Mouse (Mus musculus) CH12.LX (cell line): ENCODE measurements around the gene Ppp2r5d. TPM values are rescaled to one million over a fixed set of nuclear protein-coding genes. Genes with fewer than 3 reads are reported as not detected.

Experiments
- DNase-seq: peaks from one replicate; pipeline ENCODE4 v3.0.0-alpha.2; 2013; ENCODE audit errors: extremely low read depth
- H3K27ac ChIP-seq: 2 replicates; pipeline ENCODE4 v1.5.1; 2012; ENCODE audit warnings: low read depth, mild to moderate bottlenecking, control low read depth, moderate library complexity; ENCODE audit not compliant: insufficient read depth
- H3K27me3 ChIP-seq: replicated peaks from 2 replicates; pipeline ENCODE3; 2012; ENCODE audit warnings: inconsistent platforms
- H3K36me3 ChIP-seq, 2 experiments: replicated peaks in 1 of 2; 2 replicates each; pipeline versions ENCODE3 to v1.6.1; 2012; ENCODE audit warnings: inconsistent platforms in 1 of 2, low read length in 1 of 2, mild to moderate bottlenecking in 1 of 2, mixed read lengths in 1 of 2, moderate library complexity in 1 of 2; ENCODE audit not compliant: control insufficient read depth in 1 of 2, insufficient read depth in 1 of 2
- H3K4me1 ChIP-seq, 2 experiments: 2 replicates each; pipeline ENCODE4 v1.6.1; 2012; ENCODE audit warnings: inconsistent platforms in 1 of 2, moderate library complexity in 1 of 2; ENCODE audit not compliant: insufficient read depth in 2 of 2, control insufficient read depth in 1 of 2
- H3K4me2 ChIP-seq: 2 replicates; pipeline ENCODE4 v1.6.1; 2012; ENCODE audit warnings: low read depth, mild to moderate bottlenecking, control low read depth; ENCODE audit not compliant: poor library complexity, insufficient read depth, severe bottlenecking
- H3K4me3 ChIP-seq, 3 experiments: fragments of 150-350 bp in 1 of 3; sonication (generic) in 1 of 3; replicated peaks in 1 of 3; 2 replicates each; pipeline versions ENCODE3 to v1.5.1; 2011 to 2012; ENCODE audit warnings: low read depth in 2 of 3, low read length in 2 of 3, mild to moderate bottlenecking in 2 of 3, moderate library complexity in 2 of 3, control low read depth in 1 of 3, improper control_type of control experiment in 1 of 3, inconsistent platforms in 1 of 3, mixed read lengths in 1 of 3; ENCODE audit not compliant: poor library complexity in 1 of 3
- H3K79me2 ChIP-seq: replicated peaks from 2 replicates; pipeline ENCODE4 v1.6.1; 2012; ENCODE audit warnings: mild to moderate bottlenecking, moderate library complexity; ENCODE audit not compliant: control insufficient read depth, poor library complexity, insufficient read depth, severe bottlenecking; ENCODE audit errors: extremely low read depth
- H3K9ac ChIP-seq: 2 replicates; pipeline ENCODE4 v1.6.1; 2012; ENCODE audit warnings: low read depth, mild to moderate bottlenecking, control low read depth, moderate library complexity; ENCODE audit not compliant: insufficient read depth
- H3K9me3 ChIP-seq: replicated peaks from 2 replicates; pipeline ENCODE3; 2012; ENCODE audit warnings: low read length, inconsistent platforms, mixed read lengths
- BHLHE40 ChIP-seq: IDR thresholded peaks from 2 replicates; pipeline ENCODE4 v1.6.1; 2011; ENCODE audit warnings: mild to moderate bottlenecking, low read depth, low read length, improper control_type of control experiment
- CHD1 ChIP-seq: IDR thresholded peaks from 2 replicates; pipeline ENCODE4 v1.6.1; 2012; ENCODE audit warnings: low read depth, low read length, improper control_type of control experiment, inconsistent platforms
- CHD2 ChIP-seq: IDR thresholded peaks from 2 replicates; pipeline ENCODE4 v1.6.1; 2011; ENCODE audit warnings: low read length, improper control_type of control experiment
- CTCF ChIP-seq, 2 experiments: IDR thresholded peaks in 1 of 2; conservative IDR thresholded peaks in 1 of 2; 2 replicates each; pipeline ENCODE4 v1.5.1; 2011 to 2012; ENCODE audit warnings: low read depth in 2 of 2, low read length in 2 of 2, improper control_type of control experiment in 1 of 2, inconsistent platforms in 1 of 2, mild to moderate bottlenecking in 1 of 2, moderate library complexity in 1 of 2
- EP300 ChIP-seq: IDR thresholded peaks from 2 replicates; pipeline ENCODE4 v1.6.1; 2011; ENCODE audit warnings: low read length, improper control_type of control experiment
- ETS1 ChIP-seq: conservative IDR thresholded peaks from 2 replicates; pipeline ENCODE4 v1.6.1; 2012; ENCODE audit warnings: low read depth, mild to moderate bottlenecking, inconsistent platforms, low read length, improper control_type of control experiment, moderate library complexity
- GABPA ChIP-seq: IDR thresholded peaks from 2 replicates; pipeline ENCODE4 v1.6.1; 2012; ENCODE audit warnings: low read depth, low read length, improper control_type of control experiment, inconsistent platforms; ENCODE audit not compliant: insufficient replicate concordance
- HCFC1 ChIP-seq: IDR thresholded peaks from 2 replicates; pipeline ENCODE4 v1.6.1; 2012; ENCODE audit warnings: low read depth, mild to moderate bottlenecking, inconsistent platforms, low read length, improper control_type of control experiment
- IRF4 ChIP-seq: IDR thresholded peaks from 2 replicates; pipeline ENCODE4 v1.6.1; 2014; ENCODE audit warnings: low read depth, mild to moderate bottlenecking, inconsistent platforms, low read length, improper control_type of control experiment
- JUN ChIP-seq: IDR thresholded peaks from 2 replicates; pipeline ENCODE4 v1.6.1; 2011; ENCODE audit warnings: low read depth, mild to moderate bottlenecking, low read length, improper control_type of control experiment, moderate library complexity; ENCODE audit not compliant: insufficient read depth
- JUND ChIP-seq: conservative IDR thresholded peaks from 2 replicates; pipeline ENCODE4 v1.6.1; 2011; ENCODE audit warnings: low read depth, low read length, improper control_type of control experiment
- KAT2A ChIP-seq: IDR thresholded peaks from 2 replicates; pipeline ENCODE4 v1.6.1; 2012; ENCODE audit warnings: low read length, improper control_type of control experiment, inconsistent platforms; ENCODE audit not compliant: insufficient replicate concordance
- MAFK ChIP-seq: IDR thresholded peaks from 2 replicates; pipeline ENCODE4 v1.6.1; 2011; ENCODE audit warnings: low read length, improper control_type of control experiment; ENCODE audit not compliant: insufficient replicate concordance
- MAX ChIP-seq: IDR thresholded peaks from 2 replicates; pipeline ENCODE4 v1.6.1; 2011; ENCODE audit warnings: low read length, improper control_type of control experiment
- MAZ ChIP-seq: IDR thresholded peaks from 2 replicates; pipeline ENCODE4 v1.6.1; 2012; ENCODE audit warnings: low read depth, mild to moderate bottlenecking, inconsistent platforms, low read length, improper control_type of control experiment, moderate library complexity
- MYC ChIP-seq: IDR thresholded peaks from 2 replicates; pipeline ENCODE4 v1.6.1; 2011; ENCODE audit warnings: low read depth, mild to moderate bottlenecking, improper control_type of control experiment, low read length
- NELFE ChIP-seq: IDR thresholded peaks from 2 replicates; pipeline ENCODE4 v1.6.1; 2011; ENCODE audit warnings: low read depth, low read length, improper control_type of control experiment
- POLR2AphosphoS2 ChIP-seq: IDR thresholded peaks from 2 replicates; pipeline ENCODE4 v1.6.1; 2011; ENCODE audit warnings: low read depth, low read length, improper control_type of control experiment
- RCOR1 ChIP-seq: conservative IDR thresholded peaks from 2 replicates; pipeline ENCODE4 v1.6.1; 2012; ENCODE audit warnings: low read depth, mild to moderate bottlenecking, inconsistent platforms, low read length, improper control_type of control experiment
- SIN3A ChIP-seq: IDR thresholded peaks from 2 replicates; pipeline ENCODE4 v1.6.1; 2012; ENCODE audit warnings: low read length, improper control_type of control experiment, inconsistent platforms
- SMC3 ChIP-seq: IDR thresholded peaks from 2 replicates; pipeline ENCODE4 v1.6.1; 2011; ENCODE audit warnings: low read depth, low read length, improper control_type of control experiment
- TBP ChIP-seq: conservative IDR thresholded peaks from 2 replicates; pipeline ENCODE4 v1.6.1; 2011; ENCODE audit warnings: low read depth, low read length, improper control_type of control experiment
- TCF12 ChIP-seq: IDR thresholded peaks from 2 replicates; pipeline ENCODE4 v1.6.1; 2014; ENCODE audit warnings: low read depth, mild to moderate bottlenecking, inconsistent platforms, low read length, improper control_type of control experiment
- ZKSCAN1 ChIP-seq: IDR thresholded peaks from 2 replicates; pipeline ENCODE4 v1.6.1; 2012; ENCODE audit warnings: low read depth, inconsistent platforms, low read length, improper control_type of control experiment, borderline replicate concordance
- ZMIZ1 ChIP-seq: IDR thresholded peaks from 2 replicates; pipeline ENCODE4 v1.6.1; 2012; ENCODE audit warnings: low read depth, mild to moderate bottlenecking, inconsistent platforms, low read length, improper control_type of control experiment
- ZNF384 ChIP-seq: IDR thresholded peaks from 2 replicates; pipeline ENCODE4 v1.6.1; 2012; ENCODE audit warnings: low read depth, low read length, improper control_type of control experiment, inconsistent platforms
- dilution Hi-C: fragments of 300-500 bp; cut with MboI; formaldehyde crosslinking; loops from 2 replicates; pipeline ENCODE4 v1.14.3; 2020; ENCODE audit warnings: low sequenced_read_pairs; ENCODE audit not compliant: extremely low pct_unique_long_range_greater_than_20kb, extremely low pct_ligation_motif_present
- in situ Hi-C: fragments of 300-500 bp; cut with MboI; formaldehyde crosslinking; loops from 3 replicates; pipeline ENCODE4 v1.14.3; 2019; ENCODE audit warnings: low sequenced_read_pairs, low pct_ligation_motif_present, low pct_unique_long_range_greater_than_20kb, mixed read lengths
- polyA plus RNA-seq: library from polyadenylated mRNA; unstranded; fragments of >175 nt; gene quantifications from 2 replicates; pipeline ENCODE4 v1.2.1, GENCODE M21; 2012; ENCODE audit warnings: low read depth; ENCODE audit not compliant: insufficient read length
- total RNA-seq, 2 experiments: library from RNA; depleted of rRNA; stranded (reverse); fragments of 300-350 nt in 1 of 2; fragments of >200 nt in 1 of 2; gene quantifications; 2 replicates each; pipeline ENCODE4 v1.2.3; 2012 to 2014

Gene Ppp2r5d
- total and polyA plus RNA-seq, 3 experiments = 56.2 to 75.4 (median 57.7) TPM

- DNase-seq = no peak
- peaks cover 39 to 47% of the 10 kb centered on the region in 2 experiments for H3K36me3 ChIP-seq
- peak overlapping the region; percentile 7; the same call in 1 of the 2 replicates for H3K27ac ChIP-seq
- H3K27me3 ChIP-seq = no peaks in the 10 kb centered on the region
- no peaks in the 10 kb centered on the region for H3K9me3 ChIP-seq
- in situ Hi-C loops = no loop called here
- H3K79me2 ChIP-seq = peaks cover 39% of the 10 kb centered on the region
- H3K4me1 ChIP-seq = peaks cover 19 to 67% of the 10 kb centered on the region in 2 experiments
- dilution Hi-C loops = no loop called here
- no peak overlapping the region for H3K4me3 ChIP-seq
- no peak overlapping the region for H3K9ac ChIP-seq
- TF ChIP-seq RCOR1 (no peak), GABPA (no peak), ZMIZ1 (no peak), POLR2AphosphoS2 (no peak), NELFE (no peak), SMC3 (no peak), HCFC1 (no peak), ZKSCAN1 (no peak), ETS1 (no peak)
- H3K4me2 ChIP-seq = no peak overlapping the region
These were observed 42.9 kb upstream of the Ppp2r5d start for GRCm38 (mm10) chr17:46747806-46748205.

GRCm38 (mm10) chr17:46747234-46747633 lies 42.3 kb upstream of the Ppp2r5d start:
- TF ChIP-seq CHD2 = no peak
- no peak for TF ChIP-seq TCF12
- TF ChIP-seq BHLHE40 = no peak
- TF ChIP-seq GABPA = no peak
- no peak for TF ChIP-seq MAFK
- dilution Hi-C loops = no loop called here
- H3K4me3 ChIP-seq = no peak overlapping the region

GRCm38 (mm10) chr17:46745506-46745905 lies 40.6 kb upstream of the Ppp2r5d start:
- Histone ChIP-seq H3K27me3 (no peaks in the 10 kb centered on the region), H3K27ac (peak overlapping the region; percentile 80), H3K4me3 (no peak overlapping the region), H3K9me3 (no peaks in the 10 kb centered on the region), H3K36me3 (peaks cover 54 to 66% of the 10 kb centered on the region in 2 experiments), H3K9ac (no peak overlapping the region), H3K79me2 (peaks cover 38% of the 10 kb centered on the region), H3K4me2 (no peak overlapping the region), H3K4me1 (peaks cover 19 to 69% of the 10 kb centered on the region in 2 experiments)
- in situ Hi-C loops (no loop called here), dilution Hi-C loops (no loop called here)
- peak; percentile 78 for DNase-seq
- TF ChIP-seq RCOR1 (no peak), JUN (no peak), MAZ (no peak), MAX (no peak), ZKSCAN1 (no peak), SMC3 (no peak), POLR2AphosphoS2 (no peak), CTCF (conservative IDR thresholded peaks at IDR 0.05 in 1 of 2, IDR thresholded peaks at IDR 0.05 in 1 of 2; ENCODE audit: low read depth in 2 of 2, low read length in 2 of 2) (no peak), CHD2 (no peak), KAT2A (no peak), MYC (no peak), SIN3A (no peak), IRF4 (peak; percentile 19; the same call in 1 of the 2 replicates), EP300 (peak; percentile 51), HCFC1 (no peak), CHD1 (no peak; the same call in 1 of the 2 replicates), MAFK (no peak), TBP (no peak), JUND (no peak), ZNF384 (no peak)

More at GRCm38 (mm10) chr17:46747234-46747633, 42.3 kb upstream of the Ppp2r5d start:
- no peak for DNase-seq
- Histone ChIP-seq H3K27ac (peak overlapping the region; percentile 10; the same call in 1 of the 2 replicates), H3K36me3 (peaks cover 42 to 53% of the 10 kb centered on the region in 2 experiments), H3K9ac (no peak overlapping the region), H3K4me1 (peaks cover 19 to 69% of the 10 kb centered on the region in 2 experiments), H3K27me3 (no peaks in the 10 kb centered on the region), H3K4me2 (no peak overlapping the region), H3K9me3 (no peaks in the 10 kb centered on the region), H3K79me2 (peaks cover 39% of the 10 kb centered on the region)
- in situ Hi-C loops = no loop called here
